Mouse (Mus musculus) fat pad, adult 2 months (tissue): Measurements from ENCODE around the gene Iqck.

ENCODE experiments used
- DNase-seq: peaks from one replicate; pipeline ENCODE4 v3.0.0-alpha.2; 2011; ENCODE audit warnings: low read depth, low spot score; ENCODE audit errors: extremely low read depth

Gene Iqck

GRCm38 (mm10) chr7:118985786-118986185 is 130.2 kb downstream of the Iqck start:
- no peak for DNase-seq

GRCm38 (mm10) chr7:118986369-118986768 is 130.8 kb downstream of the Iqck start:
- DNase-seq = no peak

GRCm38 (mm10) chr7:118989275-118989856 is 133.8 kb downstream of the Iqck start:
- DNase-seq = no peak

- no peak for DNase-seq
These were observed 134.7 kb downstream of the Iqck start for GRCm38 (mm10) chr7:118990282-118990681.

GRCm38 (mm10) chr7:118991341-118991884 is 135.9 kb downstream of the Iqck start:
- DNase-seq = no peak

- DNase-seq = no peak
These were observed 136.6 kb downstream of the Iqck start for GRCm38 (mm10) chr7:118992080-118992560.

DNA sequence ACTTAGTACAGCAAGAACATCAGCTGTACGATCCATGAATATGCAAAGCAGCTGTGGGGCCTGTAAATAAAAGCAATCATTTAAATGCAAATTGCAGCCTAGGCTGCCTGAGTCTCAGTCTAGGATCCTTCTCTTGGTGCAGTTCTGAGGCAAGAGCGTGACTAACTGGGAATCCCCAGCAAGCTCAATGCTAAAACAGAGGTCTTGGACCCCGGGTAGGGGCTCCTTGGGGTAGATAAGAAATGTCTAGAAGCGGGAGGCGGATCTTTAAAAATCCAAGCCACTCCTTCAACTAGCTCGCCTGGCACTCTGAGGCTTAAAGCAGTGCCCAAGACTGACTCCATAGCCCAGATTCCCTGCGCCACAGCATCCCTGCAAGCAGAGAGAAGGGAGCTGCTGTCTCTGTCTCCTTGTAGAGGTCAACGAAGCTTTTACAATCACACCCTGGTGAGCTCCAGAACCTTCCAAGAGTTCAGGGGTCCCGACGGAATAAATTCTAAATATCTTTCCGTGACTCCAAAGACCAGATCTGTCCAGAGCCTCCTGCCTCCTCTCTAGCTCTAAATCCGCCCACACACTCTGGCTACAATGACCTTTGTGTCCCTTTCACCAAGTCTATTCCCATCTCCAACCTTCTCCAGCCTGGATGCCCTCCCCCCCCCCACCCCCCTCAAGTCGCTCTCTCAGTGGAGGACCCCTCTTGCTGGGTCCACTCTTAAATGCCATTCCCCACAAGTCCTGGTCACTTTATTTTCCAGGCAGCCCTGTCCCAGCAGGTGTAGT is 137.3 kb downstream of the Iqck start:
- no peak for DNase-seq

GRCm38 (mm10) chr7:118993597-118994230 is 138.2 kb downstream of the Iqck start:
- DNase-seq = no peak

DNA sequence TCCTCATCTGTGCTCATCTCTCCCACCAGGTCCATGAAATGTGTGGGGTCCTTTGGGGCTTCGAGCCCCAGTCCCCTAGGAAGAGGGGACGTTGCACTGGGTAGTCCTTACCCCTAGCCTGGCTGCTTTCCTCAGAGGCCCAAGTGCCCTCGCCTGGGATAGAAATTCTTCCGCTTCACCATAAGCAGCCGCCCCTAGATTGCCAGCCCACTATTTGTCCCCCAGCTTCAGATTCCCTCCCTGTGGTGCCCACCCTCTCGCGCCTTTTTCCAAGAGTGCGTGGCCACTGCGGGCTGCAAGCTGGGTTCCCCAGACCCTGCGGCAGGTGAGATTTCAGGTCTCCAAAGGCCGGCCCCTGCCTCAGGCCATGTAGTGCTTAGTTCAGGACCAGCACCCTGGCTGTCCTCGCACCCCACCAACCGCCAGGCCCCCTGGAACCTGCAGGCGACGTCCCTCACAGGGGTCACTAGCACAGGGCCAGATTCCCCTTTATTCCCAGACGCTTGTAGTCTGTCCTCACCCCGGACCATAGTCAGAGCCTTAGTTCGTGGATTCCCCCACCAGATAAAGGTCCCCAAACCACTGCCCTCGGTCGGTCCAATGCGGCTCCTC is 138.8 kb downstream of the Iqck start:
- DNase-seq = no peak

- DNase-seq = no peak
These were observed 139.5 kb downstream of the Iqck start, which contains the start of gene Gprc5b for GRCm38 (mm10) chr7:118995007-118995406. TSS of gene Gprc5b (minus strand) at chr7:118995211.

DNA sequence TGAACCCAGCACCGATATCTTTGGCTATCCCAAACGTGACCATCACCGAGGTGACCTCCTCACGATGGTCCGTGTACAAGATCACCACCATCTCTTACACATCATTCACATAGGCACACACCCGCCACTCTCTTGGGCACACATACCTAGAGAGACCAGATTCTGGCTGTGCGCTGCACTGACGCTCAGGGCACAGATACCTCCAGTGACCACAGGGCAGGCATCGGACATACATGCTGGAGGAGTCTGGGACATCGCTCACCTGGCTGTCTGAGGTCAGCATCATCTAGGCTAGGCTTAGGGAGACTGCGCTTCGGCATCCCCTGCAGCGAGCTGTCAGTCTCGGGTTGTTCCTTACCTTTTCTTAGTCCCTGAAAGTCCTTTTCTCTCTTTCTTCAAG is 140.1 kb downstream of the Iqck start:
- no peak for DNase-seq

- no peak for DNase-seq
These were observed 140.7 kb downstream of the Iqck start for GRCm38 (mm10) chr7:118996137-118996837.

DNA sequence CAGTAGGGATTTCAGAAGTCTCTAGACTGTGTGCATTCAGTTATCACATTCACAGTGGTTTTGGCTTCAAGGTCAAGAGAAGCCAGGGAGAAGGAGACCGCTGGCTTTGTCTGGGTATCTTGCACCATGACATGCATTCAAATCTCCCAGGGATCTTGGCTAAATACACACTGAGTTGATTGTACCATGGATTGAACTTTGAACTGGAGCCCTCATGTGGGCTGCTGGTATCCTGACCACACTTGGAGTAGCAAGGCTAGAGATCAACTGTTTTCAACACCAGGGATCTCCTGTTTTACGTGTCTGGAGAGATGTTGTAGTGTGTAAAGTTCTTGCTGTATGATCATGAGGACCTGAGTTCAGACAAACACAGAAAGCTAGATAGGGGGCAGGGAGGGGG is 144.3 kb downstream of the Iqck start:
- no peak for DNase-seq

- no peak for DNase-seq
These were observed 146.4 kb downstream of the Iqck start for GRCm38 (mm10) chr7:119001965-119002364.

- no peak for DNase-seq
These were observed 146.9 kb downstream of the Iqck start for GRCm38 (mm10) chr7:119002501-119002900.

DNA sequence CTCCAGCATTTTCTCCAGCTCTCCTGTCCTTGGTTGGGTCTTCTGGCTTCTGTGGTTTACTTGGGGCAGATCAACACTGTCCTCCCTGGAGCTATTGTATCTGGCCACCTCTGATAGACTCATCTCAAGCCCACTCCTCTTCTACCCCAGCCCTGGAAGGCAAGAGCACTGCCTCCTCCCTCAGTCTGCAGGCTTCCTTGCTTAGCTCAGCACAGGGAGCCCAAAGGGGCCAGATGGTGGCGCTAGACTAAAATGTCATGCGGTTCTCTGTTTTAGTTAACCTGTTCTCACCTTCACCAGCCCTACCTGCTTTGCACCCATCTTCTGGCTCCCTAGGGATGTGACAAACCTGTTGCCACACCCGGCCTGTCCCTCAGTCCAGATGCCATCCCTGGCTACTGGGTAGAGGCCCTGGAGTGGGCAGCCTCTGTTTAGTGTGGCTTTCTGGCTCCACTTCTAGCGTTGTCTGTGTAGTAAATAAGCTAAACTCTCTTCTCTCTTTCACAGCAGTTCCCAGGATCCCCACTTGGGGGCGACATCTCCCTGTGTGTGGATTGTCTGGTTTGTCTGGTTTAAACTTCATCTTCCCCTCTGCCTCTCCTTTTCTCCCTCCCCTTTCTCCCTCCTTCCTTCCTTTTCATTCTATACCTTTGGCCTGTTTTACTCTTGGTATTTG is 155.4 kb downstream of the Iqck start:
- DNase-seq = no peak

- no peak for DNase-seq
These were observed 160.2 kb downstream of the Iqck start for GRCm38 (mm10) chr7:119015736-119016135.

DNA sequence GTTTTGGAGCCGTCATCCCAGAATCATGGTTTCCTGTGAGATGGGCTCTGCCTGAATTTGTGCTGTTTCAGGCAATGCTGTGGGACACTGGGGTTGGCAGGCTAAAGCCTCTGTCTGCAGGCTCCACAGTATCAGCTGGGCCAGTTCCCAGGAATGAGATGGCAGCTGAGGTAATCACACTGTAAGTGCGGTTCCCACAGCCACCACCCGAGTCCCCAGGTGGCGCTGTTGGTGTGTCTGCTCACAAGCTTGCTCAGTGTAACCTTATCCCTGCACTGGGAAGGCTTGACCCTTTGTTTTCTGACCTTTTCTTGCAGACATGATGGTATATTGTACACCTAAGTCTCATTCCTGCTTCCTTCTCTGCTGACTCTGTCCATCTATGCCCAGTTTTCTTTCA is 164.0 kb downstream of the Iqck start:
- no peak for DNase-seq
